Mouse (Mus musculus) left cerebral cortex, adult 9 months (tissue): ENCODE measurements around the gene Olfr1472.
"Not testable (repeated sequence)": the region's sequence is repeated elsewhere in the genome, so short reads cannot be mapped to it uniquely, and the experiment has no call there.

Experiments used
- DNase-seq, 2 experiments: peaks; one replicate each; pipeline ENCODE4 v3.0.0; 2022; ENCODE audit warnings: low spot score in 2 of 2

The Olfr1472 gene

DNA sequence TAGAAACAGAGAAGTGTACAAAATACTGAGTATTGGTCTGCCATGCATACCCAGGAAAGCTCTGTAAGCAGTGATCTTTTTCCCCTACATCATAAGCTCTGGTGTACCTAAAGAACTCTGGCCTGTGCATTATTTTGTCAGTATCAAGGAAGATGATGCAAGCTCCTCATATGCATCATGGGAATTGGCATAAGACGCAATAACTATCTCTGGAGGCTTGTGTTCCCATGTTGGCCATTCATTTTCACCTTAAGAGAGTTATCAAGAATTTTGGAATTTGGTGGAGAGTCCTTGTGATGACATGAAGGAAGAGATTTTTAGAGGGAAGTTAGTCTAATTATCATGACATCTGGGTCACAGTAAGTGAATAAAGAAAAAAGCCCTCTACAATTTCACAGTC lies at the start of gene Olfr1472:
Gene Olfr1472, minus strand, starts transcription at position 101 of the 400 bp plus-strand sequence.
- no peak for DNase-seq

DNA sequence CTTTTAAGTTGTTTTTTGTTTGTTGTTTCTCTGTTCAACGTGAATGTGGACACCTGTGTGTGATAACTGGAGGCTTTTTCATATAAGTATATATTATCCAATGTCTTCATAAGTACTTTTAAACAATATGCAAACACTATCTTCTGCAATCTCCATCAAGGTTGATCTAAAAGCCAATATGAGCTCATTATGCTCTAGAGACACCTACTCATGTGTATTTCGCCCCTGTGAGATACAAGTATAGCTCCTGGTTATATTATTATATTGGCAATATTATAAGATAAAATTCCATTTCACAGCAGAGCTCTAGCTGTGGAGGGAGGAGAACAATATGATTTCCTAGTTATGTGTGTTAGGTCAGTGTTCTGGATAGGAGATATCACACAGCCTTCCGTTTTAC lies 44.4 kb upstream of the Olfr1472 start, which contains the start of gene Olfr1477:
Gene Olfr1477, plus strand, starts transcription at position 301 of the 400 bp plus-strand sequence.
- no peak for DNase-seq

- no peak for DNase-seq
These were observed 24.2 kb upstream of the Olfr1472 start, which contains the start of gene Olfr1475 for GRCm38 (mm10) chr19:13480096-13480495. Gene Olfr1475 (minus strand): TSS chr19:13480196.

GRCm38 (mm10) chr19:13469265-13469664 lies 13.4 kb upstream of the Olfr1472 start, which contains the start of gene Olfr1474:
Gene Olfr1474 (plus strand): TSS chr19:13469565.
- DNase-seq: not testable (repeated sequence)

DNA sequence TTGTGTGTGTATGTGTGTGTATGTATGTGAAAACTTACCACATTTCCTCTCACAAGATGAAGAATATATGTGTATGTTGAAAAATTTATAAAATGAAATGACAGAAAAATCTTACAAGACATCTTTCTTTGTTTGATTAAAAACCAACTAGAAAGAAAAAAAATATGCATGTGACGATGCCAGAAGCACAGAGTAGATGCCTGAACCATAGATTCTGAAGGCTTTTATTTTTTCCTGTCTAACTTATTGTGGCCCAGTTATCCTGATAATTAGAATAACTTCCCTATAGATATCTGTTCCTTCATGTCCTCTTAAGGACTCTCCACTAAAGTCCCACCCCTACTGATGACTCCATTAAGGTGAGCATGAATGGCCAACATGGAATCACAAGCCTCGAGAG lies 12.8 kb downstream of the Olfr1472 start, which contains the start of gene Olfr1471:
Gene Olfr1471, plus strand, starts transcription at position 301 of the 400 bp plus-strand sequence.
- not testable (repeated sequence) for DNase-seq

- DNase-seq: no peak
These were observed 48.3 kb downstream of the Olfr1472 start, which contains the start of gene Olfr1469 for GRCm38 (mm10) chr19:13407549-13407948. Gene Olfr1469 (plus strand): TSS chr19:13407849.
